Mouse (Mus musculus) liver, embryonic 18 days (tissue): ENCODE measurements around the gene Rnf222. TPM values are rescaled to one million over a fixed set of nuclear protein-coding genes. Genes with fewer than 3 reads are reported as not detected.

ENCODE experiments used
- polyA plus RNA-seq: library from polyadenylated mRNA; depleted of rRNA; stranded (reverse); fragments of >200 nt; gene quantifications from 2 replicates; pipeline ENCODE4 v1.2.3, GENCODE M21; 2012; rRNA removed

Gene Rnf222
- 0.06 TPM in 2 replicates for polyA plus RNA-seq

DNA sequence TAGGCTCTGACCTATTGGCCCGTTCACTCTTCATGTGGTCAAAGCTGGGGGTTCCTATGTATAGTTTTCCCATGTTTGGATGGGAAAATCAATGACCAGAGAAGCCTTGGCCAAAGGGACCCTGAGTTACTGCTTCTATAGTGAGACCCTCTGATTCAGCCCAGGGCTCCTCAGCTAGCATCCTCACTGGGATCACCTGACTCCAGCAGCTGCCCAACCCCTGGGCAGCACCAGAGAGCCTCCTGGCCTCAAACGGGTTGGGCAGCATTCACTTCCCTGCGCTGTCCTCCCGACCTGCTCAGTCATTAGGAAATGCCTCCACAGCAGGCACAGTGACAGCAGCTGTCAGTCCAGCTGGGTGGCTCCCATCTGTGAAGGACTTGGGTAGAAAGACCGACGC lies at the start of gene Rnf222:
Gene Rnf222, plus strand, starts transcription at position 301 of the 400 bp plus-strand sequence.

DNA sequence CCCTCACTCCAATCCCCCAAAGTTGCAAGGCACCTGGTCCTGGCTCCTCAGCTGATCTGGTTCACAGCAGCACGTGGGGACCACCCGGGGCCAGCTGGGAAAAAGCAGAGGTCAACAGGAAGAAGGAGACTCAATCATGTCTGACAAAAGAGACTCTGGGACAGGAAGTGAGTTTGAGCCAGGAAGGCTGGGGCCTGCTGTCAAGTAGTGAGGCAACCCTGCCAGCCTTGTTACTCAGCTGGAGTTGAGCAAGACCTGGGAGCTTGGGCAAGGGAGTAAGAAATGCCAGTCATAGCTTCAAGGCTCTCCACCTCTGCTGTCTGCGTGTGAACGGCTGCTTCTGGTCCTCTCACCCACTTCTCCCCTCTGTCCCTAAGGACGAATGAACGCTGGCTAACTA lies 16.6 kb upstream of the Rnf222 start, which contains the start of gene Ndel1:
Gene Ndel1, minus strand, starts transcription at position 111 of the 400 bp plus-strand sequence.

DNA sequence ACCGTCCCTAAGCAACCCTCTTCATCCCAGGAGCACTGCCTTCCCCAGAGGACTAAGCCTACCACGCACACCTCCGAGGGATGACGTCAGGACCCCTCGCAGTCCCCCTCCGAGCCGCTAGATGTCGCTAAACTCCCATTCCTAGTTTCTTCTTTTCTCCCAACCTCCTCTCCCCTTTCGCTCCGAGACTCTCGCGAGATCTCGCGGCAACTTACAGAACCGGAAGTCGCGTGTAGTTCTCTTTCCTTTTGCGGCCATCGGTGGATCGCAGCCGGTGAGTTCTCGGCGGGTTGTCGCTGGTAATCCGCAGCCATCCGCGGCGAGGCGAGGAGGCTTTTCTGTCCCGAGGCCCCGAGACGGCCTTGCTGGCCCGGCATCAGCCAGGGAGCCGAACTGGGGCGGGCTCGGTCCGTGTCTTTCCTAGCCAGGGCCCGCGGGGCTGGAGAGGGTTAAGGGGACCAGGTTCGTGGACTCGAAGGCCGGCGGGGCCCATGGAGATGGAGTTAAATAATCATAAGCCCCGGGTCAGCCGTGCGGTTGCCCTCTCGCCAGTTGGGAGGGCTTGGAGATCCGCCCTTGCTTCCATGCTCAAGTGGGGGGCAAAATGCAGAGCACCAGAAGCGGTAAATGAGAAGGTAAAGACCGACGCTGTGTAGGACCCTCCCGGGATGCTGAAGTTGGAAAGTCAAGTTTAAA lies 13.1 kb downstream of the Rnf222 start, which contains the start of gene Rpl26:
Gene Rpl26, plus strand, starts transcription at position 233 of the 696 bp plus-strand sequence.

DNA sequence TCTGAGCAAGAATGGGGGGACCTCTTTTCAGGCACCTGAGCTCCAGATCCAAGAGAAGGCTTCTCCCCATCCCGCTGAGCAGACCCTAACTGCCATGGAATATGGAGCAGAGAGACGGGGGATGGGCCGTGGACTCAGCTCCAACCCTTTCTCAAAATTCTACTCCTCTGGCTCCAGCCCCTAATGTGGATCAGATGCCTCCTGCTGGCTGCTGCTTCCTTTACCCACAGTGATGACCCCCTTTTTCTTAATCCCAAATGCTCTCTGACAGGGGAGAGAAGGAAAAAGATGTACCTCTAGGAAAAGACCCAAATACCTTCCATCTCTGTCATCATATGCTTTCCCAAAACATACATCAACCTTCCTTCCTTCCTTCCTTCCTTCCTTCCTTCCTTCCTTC lies 38.6 kb downstream of the Rnf222 start, which contains the start of gene Odf4:
Gene Odf4, minus strand, starts transcription at position 101 of the 400 bp plus-strand sequence.

Other genes with a start within 250 kb of the Rnf222 start
- 13.4 and 14.8 TPM in 2 replicates for gene Myh10, start 197.0 kb upstream of the Rnf222 start, polyA plus RNA-seq
- gene Ndel1, start 16.7 kb upstream of the Rnf222 start, polyA plus RNA-seq, result 26.5 and 28.7 TPM in 2 replicates
- 1,723 and 1,900 TPM in 2 replicates for gene Rpl26, start 13.0 kb downstream of the Rnf222 start, polyA plus RNA-seq
- not detected in 2 replicates for gene Odf4, start 38.5 kb downstream of the Rnf222 start, polyA plus RNA-seq
- gene Arhgef15, start 68.9 kb downstream of the Rnf222 start, polyA plus RNA-seq, result 2.4 and 3.3 TPM in 2 replicates
- gene Slc25a35, start 79.6 kb downstream of the Rnf222 start, polyA plus RNA-seq, result 0.50 and 0.72 TPM in 2 replicates
- gene Rangrf, start 86.6 kb downstream of the Rnf222 start, polyA plus RNA-seq, result 9.2 and 10.1 TPM in 2 replicates
- 5.6 and 6.6 TPM in 2 replicates for gene Pfas, start 119.9 kb downstream of the Rnf222 start, polyA plus RNA-seq
- 13.8 and 16.8 TPM in 2 replicates for gene Ctc1, start 127.4 kb downstream of the Rnf222 start, polyA plus RNA-seq
- gene Aurkb, start 157.1 kb downstream of the Rnf222 start, polyA plus RNA-seq, result 37.0 and 39.6 TPM in 2 replicates
- 6.1 and 6.7 TPM in 2 replicates for gene Borcs6, start 171.2 kb downstream of the Rnf222 start, polyA plus RNA-seq
- gene Tmem107, start 182.3 kb downstream of the Rnf222 start, polyA plus RNA-seq, result 9.0 and 9.5 TPM in 2 replicates
- gene Vamp2, start 199.9 kb downstream of the Rnf222 start, polyA plus RNA-seq, result 28.3 and 32.3 TPM in 2 replicates
- 6.8 and 9.4 TPM in 2 replicates for gene Per1, start 206.7 kb downstream of the Rnf222 start, polyA plus RNA-seq
- 0.15 and 0.19 TPM in 2 replicates for gene Hes7, start 231.9 kb downstream of the Rnf222 start, polyA plus RNA-seq
- 0.11 and 0.12 TPM in 2 replicates for gene 9130213A22Rik, start 234.0 kb downstream of the Rnf222 start, polyA plus RNA-seq
- 0.10 and 0.26 TPM in 2 replicates for gene Aloxe3, start 237.3 kb downstream of the Rnf222 start, polyA plus RNA-seq